Mouse (Mus musculus): Measurements from ENCODE around the gene Grin2b. TPM values are rescaled to one million over a fixed set of nuclear protein-coding genes. Genes with fewer than 3 reads are reported as not detected.

Grin2b gene
- polyA plus RNA-seq, 1 experiment: not detected

- Histone ChIP-seq H3K79me2 (ENCODE audit: control insufficient read depth, insufficient read depth) (no peaks in the 10 kb centered on the region), H3K36me3 (ENCODE audit: control insufficient read depth, insufficient read depth) (no peaks in the 10 kb centered on the region), H3ac (ENCODE audit: control insufficient read depth, insufficient read length) (no peak overlapping the region), H3K27me3 (ENCODE audit: control insufficient read depth, insufficient read depth, insufficient read length) (no peaks in the 10 kb centered on the region), H3K4me3 (no peak overlapping the region), H3K4me2 (ENCODE audit: low read depth) (no peak overlapping the region)
- TF ChIP-seq POLR2AphosphoS2 (IDR thresholded peaks at IDR 0.05; ENCODE audit: insufficient read length, low read depth): no peak
- no peak for TF ChIP-seq USF1 (IDR thresholded peaks at IDR 0.05; ENCODE audit: low read depth)
- no peak for TF ChIP-seq REST (IDR thresholded peaks at IDR 0.05; ENCODE audit: insufficient read depth, insufficient read length)
- no peak for TF ChIP-seq POLR2A (IDR thresholded peaks at IDR 0.05; ENCODE audit: insufficient read length, low read depth)
Observed at GRCm38 (mm10) chr6:135912114-135912513, 261.2 kb downstream of the Grin2b start.

- no peak for TF ChIP-seq E2F4 (IDR thresholded peaks at IDR 0.05; ENCODE audit: insufficient read depth)
- H3K27me3 ChIP-seq (ENCODE audit: control insufficient read depth, insufficient read depth, insufficient read length): no peaks in the 10 kb centered on the region
- H3K79me2 ChIP-seq (ENCODE audit: control insufficient read depth, insufficient read depth): no peaks in the 10 kb centered on the region
- no peak overlapping the region for H3ac ChIP-seq (ENCODE audit: control insufficient read depth, insufficient read length)
- H3K36me3 ChIP-seq (ENCODE audit: control insufficient read depth, insufficient read depth): no peaks in the 10 kb centered on the region
- no peak overlapping the region for H3K4me3 ChIP-seq
- no peak overlapping the region for H3K4me2 ChIP-seq (ENCODE audit: low read depth)
Observed at GRCm38 (mm10) chr6:135911131-135911530, 262.2 kb downstream of the Grin2b start.

GRCm38 (mm10) chr6:135907540-135908320 is 265.6 kb downstream of the Grin2b start:
- Histone ChIP-seq H3K4me3 (no peak overlapping the region), H3K4me2 (ENCODE audit: low read depth) (no peak overlapping the region), H3K79me2 (ENCODE audit: control insufficient read depth, insufficient read depth) (no peaks in the 10 kb centered on the region), H3ac (ENCODE audit: control insufficient read depth, insufficient read length) (no peak overlapping the region), H3K27me3 (ENCODE audit: control insufficient read depth, insufficient read depth, insufficient read length) (no peaks in the 10 kb centered on the region), H3K36me3 (ENCODE audit: control insufficient read depth, insufficient read depth) (no peaks in the 10 kb centered on the region)
- TF ChIP-seq TCF3 (IDR thresholded peaks at IDR 0.05; ENCODE audit: insufficient read length, low read depth) (no peak), REST (IDR thresholded peaks at IDR 0.05; ENCODE audit: insufficient read depth, insufficient read length) (no peak), CEBPB (IDR thresholded peaks at IDR 0.05; ENCODE audit: insufficient read depth, poor library complexity, severe bottlenecking) (no peak), POLR2A (IDR thresholded peaks at IDR 0.05; ENCODE audit: insufficient read length, low read depth) (no peak), MYOG (IDR thresholded peaks at IDR 0.05; ENCODE audit: control insufficient read depth in 1 of 3, insufficient read depth in 1 of 3, insufficient read length in 2 of 3, low read depth in 2 of 3) (no peak), MAX (IDR thresholded peaks at IDR 0.05; ENCODE audit: low read depth) (no peak), USF1 (IDR thresholded peaks at IDR 0.05; ENCODE audit: low read depth) (no peak), POLR2AphosphoS2 (IDR thresholded peaks at IDR 0.05; ENCODE audit: insufficient read length, low read depth) (no peak), E2F4 (IDR thresholded peaks at IDR 0.05; ENCODE audit: insufficient read depth) (no peak), SRF (IDR thresholded peaks at IDR 0.05; ENCODE audit: control insufficient read depth, insufficient read length, low read depth) (no peak), TCF12 (IDR thresholded peaks at IDR 0.05; ENCODE audit: insufficient read depth, poor library complexity, severe bottlenecking) (no peak), MYOD1 (IDR thresholded peaks at IDR 0.05; ENCODE audit: control insufficient read depth in 1 of 3, insufficient read length in 2 of 3, low read depth in 2 of 3) (no peak)

- no peak overlapping the region for H3K4me2 ChIP-seq (ENCODE audit: low read depth)
Observed at GRCm38 (mm10) chr6:135907137-135907536, 266.2 kb downstream of the Grin2b start.

GRCm38 (mm10) chr6:135904391-135904790 is 268.9 kb downstream of the Grin2b start:
- Histone ChIP-seq H3K79me2 (ENCODE audit: control insufficient read depth, insufficient read depth) (no peaks in the 10 kb centered on the region), H3K27me3 (ENCODE audit: control insufficient read depth, insufficient read depth, insufficient read length) (no peaks in the 10 kb centered on the region), H3K4me3 (no peak overlapping the region)

More at GRCm38 (mm10) chr6:135907137-135907536, 266.2 kb downstream of the Grin2b start:
- no peak for TF ChIP-seq SRF (IDR thresholded peaks at IDR 0.05; ENCODE audit: control insufficient read depth, insufficient read length, low read depth)
- no peak for TF ChIP-seq MYOG (IDR thresholded peaks at IDR 0.05; ENCODE audit: control insufficient read depth in 1 of 3, insufficient read depth in 1 of 3, insufficient read length in 2 of 3, low read depth in 2 of 3)
- TF ChIP-seq MAX (IDR thresholded peaks at IDR 0.05; ENCODE audit: low read depth): no peak
- TF ChIP-seq CEBPB (IDR thresholded peaks at IDR 0.05; ENCODE audit: insufficient read depth, poor library complexity, severe bottlenecking): no peak
- TF ChIP-seq POLR2A (IDR thresholded peaks at IDR 0.05; ENCODE audit: insufficient read length, low read depth): no peak
- TF ChIP-seq TCF12 (IDR thresholded peaks at IDR 0.05; ENCODE audit: insufficient read depth, poor library complexity, severe bottlenecking): no peak
- no peak for TF ChIP-seq MYOD1 (IDR thresholded peaks at IDR 0.05; ENCODE audit: control insufficient read depth in 1 of 3, insufficient read length in 2 of 3, low read depth in 2 of 3)
- no peak for TF ChIP-seq USF1 (IDR thresholded peaks at IDR 0.05; ENCODE audit: low read depth)
- no peak for TF ChIP-seq POLR2AphosphoS2 (IDR thresholded peaks at IDR 0.05; ENCODE audit: insufficient read length, low read depth)
- TF ChIP-seq E2F4 (IDR thresholded peaks at IDR 0.05; ENCODE audit: insufficient read depth): no peak
- Histone ChIP-seq H3ac (ENCODE audit: control insufficient read depth, insufficient read length) (no peak overlapping the region), H3K4me3 (no peak overlapping the region), H3K79me2 (ENCODE audit: control insufficient read depth, insufficient read depth) (no peaks in the 10 kb centered on the region), H3K36me3 (ENCODE audit: control insufficient read depth, insufficient read depth) (no peaks in the 10 kb centered on the region), H3K27me3 (ENCODE audit: control insufficient read depth, insufficient read depth, insufficient read length) (no peaks in the 10 kb centered on the region)

More at GRCm38 (mm10) chr6:135904391-135904790, 268.9 kb downstream of the Grin2b start:
- Histone ChIP-seq H3K4me2 (ENCODE audit: low read depth) (no peak overlapping the region), H3K36me3 (ENCODE audit: control insufficient read depth, insufficient read depth) (no peaks in the 10 kb centered on the region), H3ac (ENCODE audit: control insufficient read depth, insufficient read length) (no peak overlapping the region)
- TF ChIP-seq REST (IDR thresholded peaks at IDR 0.05; ENCODE audit: insufficient read depth, insufficient read length) (no peak), MYOD1 (IDR thresholded peaks at IDR 0.05; ENCODE audit: control insufficient read depth in 1 of 3, insufficient read length in 2 of 3, low read depth in 2 of 3) (no peak), TCF12 (IDR thresholded peaks at IDR 0.05; ENCODE audit: insufficient read depth, poor library complexity, severe bottlenecking) (no peak), MYOG (IDR thresholded peaks at IDR 0.05; ENCODE audit: control insufficient read depth in 1 of 3, insufficient read depth in 1 of 3, insufficient read length in 2 of 3, low read depth in 2 of 3) (no peak), USF1 (IDR thresholded peaks at IDR 0.05; ENCODE audit: low read depth) (no peak), MAX (IDR thresholded peaks at IDR 0.05; ENCODE audit: low read depth) (no peak), CEBPB (IDR thresholded peaks at IDR 0.05; ENCODE audit: insufficient read depth, poor library complexity, severe bottlenecking) (no peak), SRF (IDR thresholded peaks at IDR 0.05; ENCODE audit: control insufficient read depth, insufficient read length, low read depth) (no peak), POLR2AphosphoS2 (IDR thresholded peaks at IDR 0.05; ENCODE audit: insufficient read length, low read depth) (no peak), TCF3 (IDR thresholded peaks at IDR 0.05; ENCODE audit: insufficient read length, low read depth) (no peak), POLR2A (IDR thresholded peaks at IDR 0.05; ENCODE audit: insufficient read length, low read depth) (no peak), E2F4 (IDR thresholded peaks at IDR 0.05; ENCODE audit: insufficient read depth) (no peak)
